Mouse (Mus musculus) myocyte (in vitro differentiated cells): Measurements from ENCODE around the gene Psen2.

Source experiments
- MYOG ChIP-seq, 3 experiments: IDR thresholded peaks; one replicate each; pipeline ENCODE4 v1.6.1; 2011; ENCODE audit warnings: control low read depth in 2 of 3, low read depth in 2 of 3, mild to moderate bottlenecking in 2 of 3; ENCODE audit not compliant: insufficient read length in 2 of 3, control insufficient read depth in 1 of 3, insufficient read depth in 1 of 3
- POLR2A ChIP-seq: IDR thresholded peaks from one replicate; pipeline ENCODE4 v1.6.1; 2011; ENCODE audit warnings: low read depth, mild to moderate bottlenecking, control low read depth, moderate library complexity; ENCODE audit not compliant: insufficient read length
- TCF12 ChIP-seq: IDR thresholded peaks from one replicate; pipeline ENCODE4 v1.6.1; 2011; ENCODE audit warnings: mild to moderate bottlenecking, control low read depth; ENCODE audit not compliant: poor library complexity, insufficient read depth, severe bottlenecking
- TCF3 ChIP-seq: IDR thresholded peaks from one replicate; pipeline ENCODE4 v1.6.1; 2011; ENCODE audit warnings: low read depth, control low read depth; ENCODE audit not compliant: insufficient read length

DNA sequence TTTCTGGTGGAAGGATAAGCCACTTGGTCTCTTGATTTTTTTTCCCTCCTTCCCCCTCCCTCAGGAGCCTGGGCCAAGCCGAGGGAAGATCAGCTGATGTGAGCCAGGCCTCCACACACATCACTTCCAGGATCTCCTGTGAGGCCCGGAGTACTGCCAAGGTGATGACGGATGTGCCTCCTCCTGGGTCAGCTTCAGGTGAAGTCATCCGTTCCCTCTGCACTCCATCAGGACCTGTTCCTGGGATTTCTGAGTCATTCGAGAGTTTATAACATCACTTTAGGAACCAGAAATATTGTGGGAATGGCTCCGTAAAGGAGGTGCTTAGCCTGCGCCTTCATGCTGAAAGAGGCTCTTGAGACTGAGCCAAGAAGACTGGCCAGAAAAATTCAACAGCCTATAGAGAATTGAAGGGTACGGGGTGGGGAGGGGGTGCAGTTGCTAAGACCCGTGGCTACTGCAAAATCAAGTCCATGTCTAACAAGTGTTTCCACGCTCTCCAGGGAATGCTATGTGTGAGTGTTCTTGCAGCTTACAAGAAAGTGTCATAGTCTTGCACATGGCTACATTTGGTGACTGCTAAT is 11.6 kb upstream of the Psen2 start:
- no peak for TF ChIP-seq POLR2A
- TF ChIP-seq TCF3 = no peak
- TF ChIP-seq MYOG (IDR thresholded peaks at IDR 0.05; ENCODE audit: control insufficient read depth in 1 of 3, insufficient read depth in 1 of 3, insufficient read length in 2 of 3, low read depth in 2 of 3) = no peak
- no peak for TF ChIP-seq TCF12
